Mouse (Mus musculus) urinary bladder, postnatal 25 days (tissue): ENCODE measurements around the gene Ntrk2.
"Not testable (repeated sequence)": the region's sequence is repeated elsewhere in the genome, so short reads cannot be mapped to it uniquely, and the experiment has no call there.

Experiments
- DNase-seq: peaks from one replicate; pipeline ENCODE4 v3.0.0; 2022; ENCODE audit warnings: low spot score

Gene Ntrk2

GRCm38 (mm10) chr13:59052188-59052587 lies 245.8 kb downstream of the Ntrk2 start:
- no peak for DNase-seq

GRCm38 (mm10) chr13:59054331-59054730 lies 248.0 kb downstream of the Ntrk2 start:
- not testable (repeated sequence) for DNase-seq

GRCm38 (mm10) chr13:59056859-59057258 lies 250.5 kb downstream of the Ntrk2 start:
- no peak for DNase-seq

GRCm38 (mm10) chr13:59057886-59058285 lies 251.5 kb downstream of the Ntrk2 start:
- DNase-seq = no peak

GRCm38 (mm10) chr13:59059118-59059517 lies 252.7 kb downstream of the Ntrk2 start:
- DNase-seq = no peak

- no peak for DNase-seq
These were observed 259.3 kb downstream of the Ntrk2 start for GRCm38 (mm10) chr13:59065677-59066076.

- peak; percentile 68 for DNase-seq
These were observed 267.4 kb downstream of the Ntrk2 start for GRCm38 (mm10) chr13:59073635-59074256.

GRCm38 (mm10) chr13:59076489-59076888 lies 270.1 kb downstream of the Ntrk2 start:
- no peak for DNase-seq

- DNase-seq = no peak
These were observed 273.5 kb downstream of the Ntrk2 start for GRCm38 (mm10) chr13:59079761-59080461.

GRCm38 (mm10) chr13:59080468-59080867 lies 274.1 kb downstream of the Ntrk2 start:
- no peak for DNase-seq

GRCm38 (mm10) chr13:59089016-59089415 lies 282.6 kb downstream of the Ntrk2 start:
- no peak for DNase-seq

GRCm38 (mm10) chr13:59091138-59091971 lies 285.0 kb downstream of the Ntrk2 start:
- no peak for DNase-seq

- no peak for DNase-seq
These were observed 285.9 kb downstream of the Ntrk2 start for GRCm38 (mm10) chr13:59092045-59092857.

GRCm38 (mm10) chr13:59092858-59093154 lies 286.4 kb downstream of the Ntrk2 start:
- no peak for DNase-seq

GRCm38 (mm10) chr13:59094722-59095121 lies 288.4 kb downstream of the Ntrk2 start:
- no peak for DNase-seq

- no peak for DNase-seq
These were observed 289.5 kb downstream of the Ntrk2 start for GRCm38 (mm10) chr13:59095811-59096391.

- no peak for DNase-seq
These were observed 293.7 kb downstream of the Ntrk2 start for GRCm38 (mm10) chr13:59100086-59100485.

GRCm38 (mm10) chr13:59107791-59108190 lies 301.4 kb downstream of the Ntrk2 start:
- DNase-seq = not testable (repeated sequence)

GRCm38 (mm10) chr13:59110107-59110506 lies 303.7 kb downstream of the Ntrk2 start:
- no peak for DNase-seq

GRCm38 (mm10) chr13:59114684-59115083 lies 308.3 kb downstream of the Ntrk2 start:
- no peak for DNase-seq

- DNase-seq = no peak
These were observed 309.2 kb downstream of the Ntrk2 start for GRCm38 (mm10) chr13:59115551-59115950.

- DNase-seq = no peak
These were observed 310.9 kb downstream of the Ntrk2 start for GRCm38 (mm10) chr13:59117233-59117632.
